Mouse (Mus musculus): ENCODE measurements around the gene Rasip1. TPM values are rescaled to one million over a fixed set of nuclear protein-coding genes. Genes with fewer than 3 reads are reported as not detected.

The Rasip1 gene
- polyA plus RNA-seq, 1 experiment from 2014 or later = 24.3 TPM

GRCm38 (mm10) chr7:45681046-45681736 is 53.9 kb downstream of the Rasip1 start:
- no peak for ATAC-seq (ENCODE audit: insufficient number of reproducible peaks, insufficient read depth, low FRiP score, low read depth)

GRCm38 (mm10) chr7:45682144-45683126 is 55.1 kb downstream of the Rasip1 start:
- no peaks in the 10 kb centered on the region for H3K9me3 ChIP-seq (ENCODE audit: control insufficient read depth, low read length)
- no peak overlapping the region for H3K9ac ChIP-seq (ENCODE audit: low read length)
- peak; percentile 15; the same call in 1 of the 2 replicates for ATAC-seq (ENCODE audit: insufficient number of reproducible peaks, insufficient read depth, low FRiP score, low read depth)
- H3K4me1 ChIP-seq (ENCODE audit: control insufficient read depth in 2 of 2, insufficient read depth in 2 of 2, low read length in 2 of 2) = peaks cover 5 to 15% of the 10 kb centered on the region in 2 experiments
- H3K36me3 ChIP-seq (ENCODE audit: control insufficient read depth, insufficient read depth, low read length) = no peaks in the 10 kb centered on the region
- no peak overlapping the region for H3K4me3 ChIP-seq (ENCODE audit: control insufficient read depth in 1 of 2, insufficient read depth in 1 of 2, low read depth in 1 of 2, low read length in 2 of 2)
- 0 out of 2 replicates have a peak overlapping the region, but pooled peaks have one; percentile 19 for H3K4me2 ChIP-seq (ENCODE audit: low read length)
- H3K27me3 ChIP-seq (ENCODE audit: control insufficient read depth, insufficient read depth, low read length) = no peaks in the 10 kb centered on the region
- WGBS = 29% methylated on average over 14 of the region's 14 CpGs
- H3K27ac ChIP-seq (replicated peaks in 1 of 2; ENCODE audit: control insufficient read depth in 1 of 2, insufficient read depth in 1 of 2, low read depth in 2 of 2, low read length in 2 of 2) = no peak overlapping the region; a peak in 1 of 4 replicates

More at GRCm38 (mm10) chr7:45681046-45681736, 53.9 kb downstream of the Rasip1 start:
- no peak overlapping the region for H3K4me3 ChIP-seq (ENCODE audit: control insufficient read depth in 1 of 2, insufficient read depth in 1 of 2, low read depth in 1 of 2, low read length in 2 of 2)
- no peak overlapping the region for H3K9ac ChIP-seq (ENCODE audit: low read length)
- H3K4me1 ChIP-seq (ENCODE audit: control insufficient read depth in 2 of 2, insufficient read depth in 2 of 2, low read length in 2 of 2) = peaks cover 5 to 15% of the 10 kb centered on the region in 2 experiments
- H3K36me3 ChIP-seq (ENCODE audit: control insufficient read depth, insufficient read depth, low read length) = no peaks in the 10 kb centered on the region
- H3K27ac ChIP-seq (replicated peaks in 1 of 2; ENCODE audit: control insufficient read depth in 1 of 2, insufficient read depth in 1 of 2, low read depth in 2 of 2, low read length in 2 of 2) = peak overlapping the region; percentile 24 to 70; a peak in 3 of 4 replicates
- no peak overlapping the region for H3K4me2 ChIP-seq (ENCODE audit: low read length)
- H3K9me3 ChIP-seq (ENCODE audit: control insufficient read depth, low read length) = no peaks in the 10 kb centered on the region
- H3K27me3 ChIP-seq (ENCODE audit: control insufficient read depth, insufficient read depth, low read length) = no peaks in the 10 kb centered on the region
- 62% methylated on average over 8 of the region's 8 CpGs for WGBS

- Histone ChIP-seq H3K4me1 (ENCODE audit: control insufficient read depth in 2 of 2, insufficient read depth in 2 of 2, low read length in 2 of 2) (peaks cover 5 to 15% of the 10 kb centered on the region in 2 experiments), H3K9ac (ENCODE audit: low read length) (no peak within 1 kb of the TSS), H3K9me3 (ENCODE audit: control insufficient read depth, low read length) (no peaks in the 10 kb centered on the region), H3K4me3 (ENCODE audit: control insufficient read depth in 1 of 2, insufficient read depth in 1 of 2, low read depth in 1 of 2, low read length in 2 of 2) (no peak within 1 kb of the TSS), H3K36me3 (ENCODE audit: control insufficient read depth, insufficient read depth, low read length) (no peaks in the 10 kb centered on the region), H3K4me2 (ENCODE audit: low read length) (no peak within 1 kb of the TSS), H3K27ac (replicated peaks in 1 of 2; ENCODE audit: control insufficient read depth in 1 of 2, insufficient read depth in 1 of 2, low read depth in 2 of 2, low read length in 2 of 2) (no peak within 1 kb of the TSS), H3K27me3 (ENCODE audit: control insufficient read depth, insufficient read depth, low read length) (no peaks in the 10 kb centered on the region)
- WGBS = 73% methylated on average over 7 of the region's 7 CpGs
- no peak for ATAC-seq (ENCODE audit: insufficient number of reproducible peaks, insufficient read depth, low FRiP score, low read depth)
Measured at GRCm38 (mm10) chr7:45683396-45684050, 56.2 kb downstream of the Rasip1 start, which contains the start of gene Ntn5. TSS of gene Ntn5 (plus strand) at chr7:45684022.

- Histone ChIP-seq H3K27me3 (ENCODE audit: control insufficient read depth, insufficient read depth, low read length) (no peaks in the 10 kb centered on the region), H3K9me3 (ENCODE audit: control insufficient read depth, low read length) (no peaks in the 10 kb centered on the region), H3K27ac (replicated peaks in 1 of 2; ENCODE audit: control insufficient read depth in 1 of 2, insufficient read depth in 1 of 2, low read depth in 2 of 2, low read length in 2 of 2) (no peak overlapping the region), H3K4me1 (ENCODE audit: control insufficient read depth in 2 of 2, insufficient read depth in 2 of 2, low read length in 2 of 2) (peaks cover 19 to 28% of the 10 kb centered on the region in 2 experiments), H3K9ac (ENCODE audit: low read length) (no peak overlapping the region), H3K36me3 (ENCODE audit: control insufficient read depth, insufficient read depth, low read length) (no peaks in the 10 kb centered on the region), H3K4me3 (ENCODE audit: control insufficient read depth in 1 of 2, insufficient read depth in 1 of 2, low read depth in 1 of 2, low read length in 2 of 2) (no peak overlapping the region), H3K4me2 (ENCODE audit: low read length) (no peak overlapping the region)
- 67% methylated on average over 10 of the region's 10 CpGs for WGBS
- ATAC-seq (ENCODE audit: insufficient number of reproducible peaks, insufficient read depth, low FRiP score, low read depth) = no peak
Measured at GRCm38 (mm10) chr7:45685811-45686210, 58.5 kb downstream of the Rasip1 start.

- Histone ChIP-seq H3K4me2 (ENCODE audit: low read length) (no peak overlapping the region), H3K36me3 (ENCODE audit: control insufficient read depth, insufficient read depth, low read length) (no peaks in the 10 kb centered on the region), H3K4me1 (ENCODE audit: control insufficient read depth in 2 of 2, insufficient read depth in 2 of 2, low read length in 2 of 2) (peaks cover 19 to 20% of the 10 kb centered on the region in 2 experiments), H3K9me3 (ENCODE audit: control insufficient read depth, low read length) (no peaks in the 10 kb centered on the region), H3K4me3 (ENCODE audit: control insufficient read depth in 1 of 2, insufficient read depth in 1 of 2, low read depth in 1 of 2, low read length in 2 of 2) (no peak overlapping the region), H3K27ac (replicated peaks in 1 of 2; ENCODE audit: control insufficient read depth in 1 of 2, insufficient read depth in 1 of 2, low read depth in 2 of 2, low read length in 2 of 2) (no peak overlapping the region), H3K9ac (ENCODE audit: low read length) (no peak overlapping the region), H3K27me3 (ENCODE audit: control insufficient read depth, insufficient read depth, low read length) (no peaks in the 10 kb centered on the region)
- WGBS = 71% methylated on average over 3 of the region's 3 CpGs
- ATAC-seq (ENCODE audit: insufficient number of reproducible peaks, insufficient read depth, low FRiP score, low read depth) = no peak
Measured at GRCm38 (mm10) chr7:45686841-45687240, 59.6 kb downstream of the Rasip1 start.

Other genes starting within 250 kb of the Rasip1 start
- gene Snrnp70, start 231.7 kb upstream of the Rasip1 start, polyA plus RNA-seq (2014; fragmentation: Nextera tagmentation; extraction: Ambion mirVana) = 64.1 and 65.2 TPM in 2 replicates
- gene Kcna7, start 221.8 kb upstream of the Rasip1 start, polyA plus RNA-seq (2014; fragmentation: Nextera tagmentation; extraction: Ambion mirVana) = 0.32 and 0.38 TPM in 2 replicates
- 1.0 and 1.6 TPM in 2 replicates for gene Ntf5, start 213.8 kb upstream of the Rasip1 start, polyA plus RNA-seq (2014; fragmentation: Nextera tagmentation; extraction: Ambion mirVana)
- gene Lhb, start 206.7 kb upstream of the Rasip1 start, polyA plus RNA-seq (2014; fragmentation: Nextera tagmentation; extraction: Ambion mirVana) = not detected in 2 replicates
- 99.1 and 105 TPM in 2 replicates for gene Gys1, start 192.6 kb upstream of the Rasip1 start, polyA plus RNA-seq (2014; fragmentation: Nextera tagmentation; extraction: Ambion mirVana)
- gene Ruvbl2, start 189.4 kb upstream of the Rasip1 start, polyA plus RNA-seq (2014; fragmentation: Nextera tagmentation; extraction: Ambion mirVana) = 66.4 and 68.1 TPM in 2 replicates
- 3,513 and 3,606 TPM in 2 replicates for gene Ftl1, start 167.6 kb upstream of the Rasip1 start, polyA plus RNA-seq (2014; fragmentation: Nextera tagmentation; extraction: Ambion mirVana)
- 89.9 and 102 TPM in 2 replicates for gene Bax, start 160.6 kb upstream of the Rasip1 start, polyA plus RNA-seq (2014; fragmentation: Nextera tagmentation; extraction: Ambion mirVana)
- gene Tulp2, start 145.6 kb upstream of the Rasip1 start, polyA plus RNA-seq (2014; fragmentation: Nextera tagmentation; extraction: Ambion mirVana) = 0.42 and 0.71 TPM in 2 replicates
- gene Gm45808, start 140.7 kb upstream of the Rasip1 start, polyA plus RNA-seq (2014; fragmentation: Nextera tagmentation; extraction: Ambion mirVana) = not detected in 2 replicates
- 5.2 and 5.7 TPM in 2 replicates for gene Dhdh, start 138.7 kb upstream of the Rasip1 start, polyA plus RNA-seq (2014; fragmentation: Nextera tagmentation; extraction: Ambion mirVana)
- 159 and 160 TPM in 2 replicates for gene Nucb1, start 117.1 kb upstream of the Rasip1 start, polyA plus RNA-seq (2014; fragmentation: Nextera tagmentation; extraction: Ambion mirVana)
- gene Ppp1r15a, start 101.2 kb upstream of the Rasip1 start, polyA plus RNA-seq (2014; fragmentation: Nextera tagmentation; extraction: Ambion mirVana) = 20.5 and 23.3 TPM in 2 replicates
- gene Plekha4, start 101.2 kb upstream of the Rasip1 start, polyA plus RNA-seq (2014; fragmentation: Nextera tagmentation; extraction: Ambion mirVana) = 0.80 and 1.2 TPM in 2 replicates
- 0.20 and 0.26 TPM in 2 replicates for gene Hsd17b14, start 72.6 kb upstream of the Rasip1 start, polyA plus RNA-seq (2014; fragmentation: Nextera tagmentation; extraction: Ambion mirVana)
- 66.0 and 72.0 TPM in 2 replicates for gene Bcat2, start 57.3 kb upstream of the Rasip1 start, polyA plus RNA-seq (2014; fragmentation: Nextera tagmentation; extraction: Ambion mirVana)
- gene Fgf21, start 12.0 kb upstream of the Rasip1 start, polyA plus RNA-seq (2014; fragmentation: Nextera tagmentation; extraction: Ambion mirVana) = not detected in 2 replicates
- 0.07 TPM in 1 of 2 replicates, not detected in the other for gene Fut1, start 10.2 kb upstream of the Rasip1 start, polyA plus RNA-seq (2014; fragmentation: Nextera tagmentation; extraction: Ambion mirVana)
- gene Izumo1, start 5.7 kb upstream of the Rasip1 start, polyA plus RNA-seq (2014; fragmentation: Nextera tagmentation; extraction: Ambion mirVana) = 0.23 and 0.41 TPM in 2 replicates
- gene Mamstr, start 12.5 kb downstream of the Rasip1 start, polyA plus RNA-seq (2014; fragmentation: Nextera tagmentation; extraction: Ambion mirVana) = 6.2 and 7.6 TPM in 2 replicates
- gene Fut2, start 38.9 kb downstream of the Rasip1 start, polyA plus RNA-seq (2014; fragmentation: Nextera tagmentation; extraction: Ambion mirVana) = 2.4 and 2.7 TPM in 2 replicates
- not detected in 2 replicates for gene Ntn5, start 56.5 kb downstream of the Rasip1 start, polyA plus RNA-seq (2014; fragmentation: Nextera tagmentation; extraction: Ambion mirVana)
- 0.28 and 0.41 TPM in 2 replicates for gene Sec1, start 66.9 kb downstream of the Rasip1 start, polyA plus RNA-seq (2014; fragmentation: Nextera tagmentation; extraction: Ambion mirVana)
- gene Car11, start 72.4 kb downstream of the Rasip1 start, polyA plus RNA-seq (2014; fragmentation: Nextera tagmentation; extraction: Ambion mirVana) = 6.8 and 8.0 TPM in 2 replicates
- 4.5 and 7.3 TPM in 2 replicates for gene Dbp, start 77.6 kb downstream of the Rasip1 start, polyA plus RNA-seq (2014; fragmentation: Nextera tagmentation; extraction: Ambion mirVana)
- gene Rpl18, start 88.0 kb downstream of the Rasip1 start, polyA plus RNA-seq (2014; fragmentation: Nextera tagmentation; extraction: Ambion mirVana) = 666 and 743 TPM in 2 replicates
- 11.9 and 12.5 TPM in 2 replicates for gene Sphk2, start 90.5 kb downstream of the Rasip1 start, polyA plus RNA-seq (2014; fragmentation: Nextera tagmentation; extraction: Ambion mirVana)
- 0.16 and 0.31 TPM in 2 replicates for gene Fam83e, start 93.7 kb downstream of the Rasip1 start, polyA plus RNA-seq (2014; fragmentation: Nextera tagmentation; extraction: Ambion mirVana)
- gene Spaca4, start 98.3 kb downstream of the Rasip1 start, polyA plus RNA-seq (2014; fragmentation: Nextera tagmentation; extraction: Ambion mirVana) = not detected in 2 replicates
- gene Lmtk3, start 156.2 kb downstream of the Rasip1 start, polyA plus RNA-seq (2014; fragmentation: Nextera tagmentation; extraction: Ambion mirVana) = 0.31 and 1.1 TPM in 2 replicates
- 0.30 and 0.81 TPM in 2 replicates for gene Sult2b1, start 157.2 kb downstream of the Rasip1 start, polyA plus RNA-seq (2014; fragmentation: Nextera tagmentation; extraction: Ambion mirVana)
- gene Cyth2, start 187.1 kb downstream of the Rasip1 start, polyA plus RNA-seq (2014; fragmentation: Nextera tagmentation; extraction: Ambion mirVana) = 88.6 and 89.7 TPM in 2 replicates
- 0.26 and 0.78 TPM in 2 replicates for gene Kcnj14, start 197.3 kb downstream of the Rasip1 start, polyA plus RNA-seq (2014; fragmentation: Nextera tagmentation; extraction: Ambion mirVana)
- gene Grwd1, start 203.5 kb downstream of the Rasip1 start, polyA plus RNA-seq (2014; fragmentation: Nextera tagmentation; extraction: Ambion mirVana) = 33.5 and 36.2 TPM in 2 replicates
- gene Kdelr1, start 245.3 kb downstream of the Rasip1 start, polyA plus RNA-seq (2014; fragmentation: Nextera tagmentation; extraction: Ambion mirVana) = 85.7 and 125 TPM in 2 replicates